Mouse (Mus musculus) adrenal gland, adult 8-10 months (tissue): ENCODE measurements around the gene Polr2l. TPM values are rescaled to one million over a fixed set of nuclear protein-coding genes. Genes with fewer than 3 reads are reported as not detected.
A peak's percentile ranks its signal among the peaks of the same experiment; 100 is the strongest.
"Not testable (repeated sequence)": the region's sequence is repeated elsewhere in the genome, so short reads cannot be mapped to it uniquely, and the experiment has no call there.

ENCODE experiments used
- DNase-seq: peaks from one replicate; pipeline ENCODE4 v3.0.0; 2022
- total RNA-seq, 4 experiments: library from RNA; stranded (reverse); gene quantifications; 2 replicates each; pipeline ENCODE4 v1.2.4; 2022

The Polr2l gene
- total RNA-seq, 4 experiments from 2014 or later, result 99.4 to 147 (median 129) TPM

DNA sequence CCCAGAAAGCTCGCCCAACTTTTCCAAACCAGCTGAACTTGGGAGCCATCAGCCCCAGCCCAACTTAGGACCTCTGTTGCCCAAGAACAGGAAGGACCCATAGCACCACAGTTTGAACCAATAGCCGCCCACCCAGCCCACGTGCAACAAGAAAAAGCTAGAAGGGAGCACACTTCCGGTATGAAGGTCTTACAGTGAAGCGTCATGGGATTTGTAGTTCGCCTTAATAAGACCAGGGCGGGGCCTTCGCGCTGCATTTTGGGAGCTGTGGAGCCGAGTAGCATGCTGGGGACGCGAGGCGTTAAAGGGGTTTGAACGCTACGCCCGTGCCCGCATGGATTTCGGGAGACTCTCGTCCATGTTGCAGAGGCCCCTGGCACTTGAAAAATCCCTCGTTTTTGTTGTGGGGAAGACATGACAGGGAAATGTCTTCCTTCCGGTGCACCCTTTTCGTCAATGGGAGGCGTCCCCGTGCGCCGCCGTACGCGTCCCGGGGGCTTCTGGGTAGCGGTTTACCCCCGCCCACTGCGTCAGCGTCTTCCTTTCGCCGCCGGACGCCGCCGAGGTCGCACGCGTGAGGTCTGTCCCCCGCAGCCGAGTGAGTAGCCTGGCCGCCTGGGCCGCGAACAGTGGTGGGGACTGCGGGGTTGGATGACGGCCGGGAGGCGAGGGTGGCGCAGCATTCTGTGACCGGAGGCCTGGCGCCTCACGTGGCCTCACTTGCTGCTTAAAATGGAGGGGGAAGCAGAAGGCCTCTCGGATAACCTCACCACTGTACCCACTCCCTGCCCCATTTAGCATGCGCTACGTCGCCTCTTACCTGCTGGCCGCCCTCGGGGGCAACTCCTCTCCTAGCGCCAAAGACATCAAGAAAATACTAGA lies 27.6 kb downstream of the Polr2l start, which contains the start of gene Rplp2:
TSS of gene Rplp2 (plus strand) at position 261 of the 882 bp plus-strand sequence.
- peak; percentile 93 for DNase-seq

DNA sequence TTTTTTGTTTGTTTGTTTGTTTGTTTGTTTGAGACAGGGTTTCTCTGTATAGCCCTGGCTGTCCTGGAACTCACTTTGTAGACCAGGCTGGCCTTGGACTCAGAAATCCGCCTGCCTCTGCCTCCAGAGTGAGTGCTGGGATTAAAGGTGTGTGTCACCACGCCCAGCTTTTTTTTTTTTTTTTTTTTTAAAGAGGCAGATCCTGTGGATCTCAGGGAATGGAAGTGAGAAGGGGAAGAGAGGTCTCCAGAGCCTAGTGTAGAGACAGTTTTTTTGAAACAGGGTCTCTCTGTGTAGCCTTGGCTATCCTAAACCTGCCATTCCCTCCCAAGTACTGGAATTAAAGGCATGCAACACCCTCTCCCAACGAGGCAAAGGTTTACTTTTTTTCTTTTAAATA lies 28.6 kb downstream of the Polr2l start:
- DNase-seq, result not testable (repeated sequence)

DNA sequence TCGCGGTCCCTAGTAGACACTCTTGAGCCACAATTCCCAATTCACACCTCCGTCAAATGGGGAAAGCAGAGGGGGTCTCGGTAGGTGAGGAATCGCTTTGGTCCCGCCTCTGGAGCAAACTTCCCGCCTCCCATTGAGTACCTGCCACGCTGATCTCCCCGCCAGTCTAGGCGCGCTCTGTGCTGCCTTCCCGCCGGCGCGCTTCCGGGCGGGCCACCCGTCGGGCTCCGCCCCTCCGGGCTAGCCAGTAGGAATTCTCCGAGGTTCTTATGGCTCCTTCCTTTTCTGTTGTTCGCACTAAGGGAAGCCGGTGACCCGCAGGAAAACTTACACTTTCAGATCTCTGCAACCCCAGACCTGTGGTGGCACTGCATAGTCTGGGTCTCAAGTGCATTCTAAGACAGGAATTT lies 31.1 kb downstream of the Polr2l start, which contains the start of gene Pidd1:
TSS of gene Pidd1 (minus strand) at position 198 of the 410 bp plus-strand sequence.
- peak; percentile 55 for DNase-seq

DNA sequence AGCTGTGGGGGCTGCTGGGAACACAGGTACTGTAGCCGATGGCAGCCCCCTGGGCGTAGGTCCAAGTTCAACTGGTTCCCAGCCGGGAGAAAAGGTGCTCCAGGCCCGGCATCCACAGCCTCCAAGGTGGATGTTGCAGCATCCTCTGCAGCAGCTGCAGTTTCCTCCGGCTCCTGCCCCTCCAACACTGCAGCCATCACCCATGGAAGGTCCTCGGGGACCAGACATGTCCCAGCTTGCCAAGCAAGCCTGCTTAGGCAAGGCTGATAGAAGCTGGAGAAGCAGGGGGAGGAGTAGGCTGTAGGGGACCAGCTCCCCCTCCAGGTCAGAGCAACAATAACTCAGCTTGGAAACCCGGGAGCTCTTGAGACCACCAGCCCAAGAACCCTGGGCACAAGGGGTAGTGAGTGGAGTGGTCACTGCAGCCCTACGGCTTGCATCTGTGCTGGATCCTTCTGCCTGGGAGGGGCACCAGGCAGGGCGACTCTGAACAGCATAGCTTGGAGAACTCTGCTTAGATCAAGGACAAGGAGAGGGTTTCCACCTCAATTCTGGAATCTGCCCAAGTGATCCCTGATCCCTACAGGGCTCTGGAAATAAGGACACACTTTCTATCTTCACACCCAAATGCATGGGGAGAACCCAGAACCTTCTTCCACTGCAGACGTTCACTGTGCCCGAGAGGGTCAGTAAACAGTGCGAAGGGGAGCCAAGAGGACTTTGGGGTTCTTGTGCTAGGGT lies 31.7 kb downstream of the Polr2l start:
- DNase-seq, result no peak

DNA sequence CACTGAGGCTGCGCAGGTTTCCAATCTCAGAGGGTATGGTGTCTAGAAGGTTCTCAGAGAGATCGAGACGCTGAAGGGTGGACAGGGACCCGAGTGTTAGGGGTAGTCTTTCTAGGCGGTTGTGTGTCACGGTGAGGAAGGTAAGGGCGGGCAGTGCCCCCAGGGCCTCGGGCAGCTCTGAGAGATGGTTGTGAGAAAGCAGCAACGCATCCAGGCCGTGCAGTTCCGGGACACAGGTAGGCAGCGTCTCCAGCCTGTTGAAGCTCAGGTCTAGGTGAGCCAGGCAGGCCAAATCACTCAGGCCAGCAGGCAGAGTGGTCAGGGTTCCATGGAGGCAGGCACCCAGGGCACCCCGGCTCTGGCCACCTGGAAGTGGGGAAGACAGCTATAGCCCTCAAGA lies 32.7 kb downstream of the Polr2l start:
- no peak for DNase-seq

DNA sequence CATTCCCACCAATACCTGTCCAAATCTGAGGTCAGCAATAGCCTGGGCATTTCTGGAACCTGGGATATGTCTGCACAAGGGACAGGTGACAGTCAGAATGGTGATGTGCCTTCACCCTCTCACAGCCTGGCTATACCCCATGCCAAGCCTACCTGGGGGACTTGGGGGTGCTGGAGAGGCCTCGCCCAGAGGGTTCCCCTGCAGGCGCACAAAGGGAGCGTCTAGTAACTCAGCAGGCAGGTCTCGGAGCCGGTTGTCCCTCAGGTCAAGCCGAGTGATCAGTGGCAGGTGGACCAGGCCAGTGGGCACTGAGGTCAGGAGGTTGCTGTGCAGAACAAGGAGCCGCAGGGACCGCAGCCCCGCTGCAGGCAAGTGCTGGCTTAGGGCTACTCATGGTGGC lies 33.5 kb downstream of the Polr2l start:
- DNase-seq, result no peak

DNA sequence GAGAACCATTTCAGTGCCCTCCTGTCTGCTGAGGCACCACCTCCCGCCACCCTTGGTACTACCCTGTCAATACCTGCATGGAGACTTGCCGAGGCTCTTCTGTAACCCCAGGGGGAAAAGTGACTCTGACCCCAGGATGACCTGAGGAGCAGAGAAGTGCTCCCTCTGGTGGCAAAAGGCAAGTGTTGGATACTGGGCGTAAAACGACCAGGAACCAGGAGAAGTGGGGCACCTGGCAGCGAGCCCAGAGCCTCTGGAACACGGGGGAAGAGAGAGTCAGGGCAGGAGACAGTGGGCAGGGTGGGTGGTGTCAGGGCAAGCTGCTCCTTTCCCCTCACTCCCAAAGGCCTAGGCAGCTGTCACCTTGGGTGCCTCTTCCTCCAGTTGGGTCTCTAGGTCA lies 34.3 kb downstream of the Polr2l start:
- peak; percentile 47 for DNase-seq

DNA sequence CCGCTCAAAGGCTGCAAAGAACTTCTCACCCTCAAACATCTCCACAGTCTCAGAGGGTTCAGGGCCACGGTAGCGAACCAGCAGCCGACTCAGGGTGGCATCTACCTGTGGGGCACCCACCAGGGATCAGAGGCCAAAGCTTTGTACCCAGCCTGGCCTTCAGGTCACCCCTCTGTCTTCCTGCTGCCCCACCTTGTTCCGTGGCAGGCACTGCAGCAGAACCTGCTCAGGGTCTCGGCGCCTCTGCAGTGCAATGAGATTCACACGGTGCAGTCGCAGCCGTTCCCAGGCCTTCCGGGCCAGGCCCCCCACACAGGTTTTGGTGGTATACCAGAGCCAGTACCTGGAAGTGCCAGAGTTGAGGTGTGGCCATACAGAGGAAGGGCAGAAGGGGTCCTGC lies 35.1 kb downstream of the Polr2l start:
- no peak for DNase-seq

DNA sequence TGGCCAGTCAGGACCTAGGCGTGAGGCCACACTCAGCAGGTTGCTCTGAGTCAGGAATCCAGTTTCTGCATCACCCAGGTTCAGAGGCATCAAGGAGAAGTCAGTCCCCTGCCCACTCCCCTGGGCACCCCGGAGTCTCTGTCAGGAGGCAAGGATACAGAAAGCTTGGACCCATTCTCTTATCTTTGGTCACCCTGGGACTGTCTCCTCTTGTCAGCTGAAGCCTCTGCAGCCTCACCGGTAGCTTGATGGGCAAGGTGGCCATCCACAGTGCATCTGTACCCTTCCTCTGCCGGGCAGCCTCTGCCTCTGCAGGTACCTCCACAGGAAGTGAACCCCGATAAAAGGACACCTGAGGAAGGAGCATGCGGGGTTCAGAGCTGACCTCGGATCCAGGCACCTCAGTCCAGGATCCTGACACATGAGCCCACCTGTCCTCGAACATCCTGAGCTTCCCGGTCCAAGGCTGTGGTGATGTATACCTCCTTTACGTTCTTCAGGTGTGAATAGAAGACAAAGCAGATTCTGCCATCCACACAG lies 35.7 kb downstream of the Polr2l start:
- DNase-seq, result no peak

DNA sequence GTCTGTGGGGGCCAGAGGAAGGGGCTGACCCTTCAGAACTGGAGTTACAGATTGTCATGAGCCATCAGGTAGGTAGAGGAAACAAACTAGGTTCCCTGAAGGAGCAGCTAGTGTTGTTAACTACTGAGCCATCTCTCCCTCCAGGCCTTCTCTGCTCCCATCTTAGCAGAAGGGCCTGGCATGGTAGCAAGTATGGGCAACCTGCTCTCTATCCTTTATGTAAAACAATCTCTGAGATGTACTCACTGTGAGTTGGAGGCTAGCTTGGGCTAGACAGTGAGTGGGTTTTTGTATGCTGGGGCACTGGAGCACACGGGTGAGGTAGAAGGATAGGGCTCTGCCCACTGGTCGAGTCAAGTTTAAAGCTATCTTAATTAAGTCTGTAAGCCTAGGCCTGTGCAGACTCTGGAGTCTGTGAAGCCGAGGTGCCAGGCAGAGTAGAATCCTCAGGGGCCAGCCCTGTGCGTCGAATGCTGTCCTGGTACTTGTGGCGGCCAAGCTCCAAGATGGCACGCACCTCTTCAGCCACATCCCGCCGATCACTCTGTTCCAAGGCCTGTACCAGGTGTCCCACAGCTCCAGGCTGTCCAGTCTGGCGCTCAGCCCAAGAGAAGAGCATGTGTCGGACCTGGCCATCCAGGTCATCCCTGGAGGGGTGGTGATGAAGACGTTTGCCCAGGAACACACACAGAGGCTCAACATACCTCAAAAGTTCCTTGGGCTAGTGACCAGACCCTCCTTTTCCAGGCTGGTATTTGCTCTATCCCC lies 36.5 kb downstream of the Polr2l start:
- DNase-seq, result no peak

DNA sequence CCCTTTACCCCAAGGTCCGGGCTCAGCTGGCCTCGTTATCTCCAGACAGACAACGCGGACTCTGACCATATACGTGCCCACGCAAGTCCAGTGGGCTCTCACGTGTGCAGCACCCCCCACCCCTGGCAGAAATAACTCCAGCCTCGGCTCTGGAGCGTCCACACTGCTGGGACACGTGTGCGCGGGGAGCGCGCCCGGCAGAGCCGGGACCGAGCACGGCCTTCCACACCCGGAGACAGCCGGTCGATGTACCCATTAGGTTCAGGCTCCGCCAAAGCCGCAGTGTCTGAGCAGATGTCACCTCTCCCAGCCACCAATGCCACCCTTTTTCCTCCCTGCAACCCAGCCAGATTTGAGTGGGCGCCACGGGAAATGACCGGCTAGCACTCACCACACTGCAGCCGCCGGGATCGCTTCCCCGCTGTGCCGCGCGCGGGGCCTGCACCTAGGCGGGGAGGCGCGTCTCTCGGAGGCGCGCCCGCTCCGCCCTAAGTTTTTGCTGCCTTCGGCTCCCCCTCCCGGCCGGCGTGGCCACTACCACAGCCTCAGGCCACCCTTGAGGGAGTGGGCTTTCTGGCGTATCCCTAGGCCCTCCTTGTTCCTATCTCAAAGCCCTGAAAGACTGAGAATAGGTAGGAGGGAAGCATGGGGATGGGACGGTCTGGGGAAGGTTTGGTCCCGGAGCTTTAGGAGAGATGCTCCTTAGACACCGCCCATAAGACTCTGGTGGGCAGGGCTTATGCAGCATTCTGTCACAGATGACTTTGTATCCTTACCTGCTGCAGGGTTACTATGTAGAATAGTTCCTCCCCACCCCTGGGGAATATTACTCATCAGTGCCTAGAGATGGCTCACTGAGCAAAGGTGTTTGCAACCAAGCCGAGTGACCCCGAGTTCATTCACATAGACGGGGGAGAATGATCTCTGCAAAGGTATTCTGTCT lies 37.5 kb downstream of the Polr2l start, which contains the start of gene Slc25a22:
TSS of gene Slc25a22 (minus strand) at position 715 of the 943 bp plus-strand sequence.
- peak; percentile 71 for DNase-seq

DNA sequence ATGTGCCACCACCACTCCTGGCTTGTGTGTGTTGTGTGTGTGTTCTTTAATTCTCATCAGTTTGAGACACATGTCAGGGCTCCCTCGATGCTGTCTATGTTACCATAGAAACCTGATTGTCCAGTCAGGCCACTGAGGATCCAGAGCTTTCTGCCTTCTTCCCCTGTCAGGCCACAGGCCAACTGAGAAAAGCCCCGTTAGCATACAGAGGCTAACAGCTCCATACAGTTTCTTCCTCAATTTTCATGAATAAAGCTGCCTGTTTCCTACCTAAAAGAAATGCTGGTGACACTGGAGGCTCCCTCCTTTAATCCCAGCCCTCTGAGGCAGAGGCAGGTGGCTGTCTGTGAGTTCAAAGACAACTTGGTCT lies 38.4 kb downstream of the Polr2l start:
- DNase-seq, result no peak

DNA sequence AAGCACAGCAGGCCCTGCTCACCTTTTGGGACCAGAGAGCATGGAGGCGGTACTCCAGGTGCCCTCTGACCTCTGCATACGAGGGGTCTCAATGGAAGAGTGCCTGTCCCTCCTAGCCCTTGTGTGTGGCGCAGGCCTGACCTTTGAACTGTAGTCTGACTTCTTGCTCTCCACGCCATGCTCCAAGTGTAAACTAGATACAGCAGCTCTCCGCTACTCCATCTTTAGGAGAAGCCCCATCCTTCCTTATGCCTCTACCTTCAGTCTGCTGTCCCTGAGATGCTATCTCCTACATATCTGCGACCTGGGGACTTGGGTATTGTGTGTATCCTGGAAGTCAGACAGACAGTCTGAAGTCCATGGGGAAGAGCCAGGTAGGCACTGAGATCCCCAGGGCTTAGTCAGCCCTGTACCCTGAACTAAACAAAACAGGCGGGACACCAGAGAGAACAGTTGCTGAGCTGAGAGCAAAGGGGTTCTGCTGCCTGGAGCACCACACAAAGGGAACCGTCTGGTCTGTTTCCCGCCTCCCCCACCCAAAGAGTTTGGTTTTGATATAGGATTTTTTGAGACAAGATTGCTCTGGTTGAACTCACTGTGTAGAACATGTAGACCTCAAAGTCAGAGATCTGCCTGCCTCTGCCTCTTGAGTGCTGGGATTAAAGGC lies 38.9 kb downstream of the Polr2l start:
- DNase-seq, result no peak

DNA sequence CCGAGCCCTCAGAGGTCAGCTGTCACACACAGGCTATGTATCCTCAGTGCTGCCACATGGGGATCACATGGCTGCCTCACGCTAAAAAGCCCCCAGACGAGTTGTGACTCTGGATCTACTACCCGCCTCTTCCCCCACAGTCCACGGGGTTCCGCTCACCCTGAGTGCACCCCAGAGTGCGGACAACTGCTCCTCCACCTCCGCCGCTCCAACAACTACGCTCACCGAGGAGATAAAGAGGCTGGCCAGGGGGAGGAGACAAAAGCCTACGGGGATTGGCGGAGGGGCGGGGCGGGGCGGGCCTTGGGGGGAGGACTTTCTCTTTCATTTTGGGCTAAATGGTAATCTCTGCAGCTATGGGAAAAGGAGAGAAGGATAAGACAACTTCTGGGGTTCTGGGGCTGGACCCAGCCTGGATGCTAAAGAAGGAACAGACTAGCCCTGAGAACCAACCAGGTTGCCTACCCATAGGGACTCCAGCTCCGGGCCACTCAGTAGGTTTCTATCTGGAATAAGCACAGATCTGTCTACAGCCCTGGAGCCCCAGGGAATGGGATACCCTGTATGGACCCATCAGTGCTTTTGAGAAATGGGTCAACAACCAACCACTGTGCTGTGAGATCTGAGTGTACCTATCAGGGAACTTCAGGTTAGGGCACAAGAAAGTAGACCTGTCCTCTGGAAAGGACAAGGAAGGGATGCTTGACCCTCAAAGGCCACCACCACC lies 39.6 kb downstream of the Polr2l start:
- no peak for DNase-seq

DNA sequence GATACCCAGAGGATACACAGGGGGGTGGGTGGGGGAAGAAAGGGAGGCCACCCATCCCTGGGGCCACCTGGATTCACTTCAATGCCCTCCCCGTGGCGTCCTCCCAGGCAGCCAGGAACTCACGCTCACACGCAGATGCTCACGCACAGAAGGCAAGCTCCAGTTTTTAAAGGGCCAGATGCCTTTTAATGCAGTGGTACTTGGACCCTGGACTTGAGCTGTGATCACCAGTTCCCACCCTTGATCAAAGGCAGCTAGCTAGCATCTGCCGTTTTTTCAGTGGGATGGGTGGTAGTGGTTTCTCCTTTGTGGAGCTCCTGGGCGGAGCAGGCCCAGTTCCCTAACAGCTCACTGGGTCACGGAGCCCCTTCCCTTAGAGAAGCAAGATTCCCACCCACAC lies 40.5 kb downstream of the Polr2l start:
- DNase-seq, result no peak

DNA sequence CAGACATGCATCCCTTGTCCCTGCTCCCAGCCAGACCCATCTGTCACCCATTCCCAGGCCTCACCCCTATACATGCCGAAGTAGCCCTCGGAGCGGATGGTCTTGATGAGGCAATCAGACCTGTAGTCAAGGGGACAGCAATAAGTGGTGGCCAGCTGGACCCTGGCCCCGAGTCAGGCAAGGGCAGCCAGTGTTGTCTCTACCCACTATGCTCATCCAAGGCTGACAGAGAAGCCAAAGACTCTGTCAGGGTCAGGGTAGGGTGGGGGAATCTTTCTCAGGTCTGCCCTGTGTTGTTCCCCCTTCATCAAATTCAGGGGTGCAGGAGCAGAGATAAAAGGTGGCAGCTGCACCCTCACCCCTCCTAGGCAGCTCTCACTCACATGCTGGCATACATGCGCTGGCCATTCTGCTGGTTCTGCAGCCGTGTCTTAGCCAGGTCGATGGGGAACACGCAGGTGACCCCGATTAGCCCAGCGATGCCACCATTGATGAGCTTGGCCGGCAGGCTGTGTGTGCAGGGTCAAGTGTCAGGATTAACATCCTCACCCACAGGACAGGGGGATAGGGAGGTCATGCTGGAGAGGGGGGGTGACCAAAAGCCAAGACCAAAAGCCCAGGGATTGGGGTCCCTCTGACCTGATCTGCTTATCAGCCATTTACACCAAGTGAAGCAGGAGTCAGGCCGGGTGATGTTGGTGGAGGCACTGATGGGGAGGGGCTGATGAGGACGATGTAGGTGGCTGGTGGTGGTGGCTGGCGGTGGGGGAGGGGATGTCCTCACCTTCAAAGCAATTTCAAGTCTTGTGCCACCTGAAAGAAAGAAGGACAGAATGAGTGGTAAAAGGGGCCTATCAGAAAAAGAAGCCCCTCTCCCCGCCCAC lies 41.2 kb downstream of the Polr2l start:
- DNase-seq, result no peak

DNA sequence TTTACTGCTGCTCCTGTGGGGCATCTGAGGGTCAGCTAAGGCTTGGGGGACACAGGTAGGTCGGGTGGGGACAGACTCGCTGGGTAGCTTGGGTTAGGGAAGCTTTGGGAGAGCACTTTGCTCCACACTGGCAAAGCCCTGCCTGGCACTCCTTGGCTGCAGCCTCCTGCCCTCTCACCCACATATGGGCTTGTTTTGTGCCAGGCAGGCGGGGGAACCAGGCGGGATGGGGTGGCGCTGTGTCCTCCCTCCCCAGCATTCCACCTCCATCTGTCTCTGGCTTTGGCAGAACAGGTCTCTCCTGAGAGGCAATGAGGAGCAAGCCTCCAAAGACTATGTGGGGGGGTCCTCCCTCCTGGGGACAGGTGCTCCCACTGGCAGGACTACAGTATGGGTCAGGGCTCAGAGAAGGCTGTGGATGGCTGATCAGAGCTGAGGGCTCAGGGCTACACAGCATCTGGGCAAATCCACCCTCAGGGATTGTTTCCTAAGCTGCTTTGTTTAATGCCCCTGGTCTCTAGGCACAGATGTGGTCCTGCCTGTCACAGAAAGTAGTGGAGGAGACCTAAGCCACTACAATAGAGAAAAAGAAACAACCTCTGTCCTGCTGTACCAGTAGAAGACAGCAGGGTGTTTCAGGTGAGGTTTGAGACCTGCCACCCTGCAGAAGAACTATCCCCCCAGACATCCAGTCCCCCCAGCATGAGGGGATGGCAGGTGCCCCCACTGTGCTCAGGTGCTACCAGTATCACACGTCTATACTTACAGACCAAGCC lies 42.0 kb downstream of the Polr2l start:
- DNase-seq, result no peak

DNA sequence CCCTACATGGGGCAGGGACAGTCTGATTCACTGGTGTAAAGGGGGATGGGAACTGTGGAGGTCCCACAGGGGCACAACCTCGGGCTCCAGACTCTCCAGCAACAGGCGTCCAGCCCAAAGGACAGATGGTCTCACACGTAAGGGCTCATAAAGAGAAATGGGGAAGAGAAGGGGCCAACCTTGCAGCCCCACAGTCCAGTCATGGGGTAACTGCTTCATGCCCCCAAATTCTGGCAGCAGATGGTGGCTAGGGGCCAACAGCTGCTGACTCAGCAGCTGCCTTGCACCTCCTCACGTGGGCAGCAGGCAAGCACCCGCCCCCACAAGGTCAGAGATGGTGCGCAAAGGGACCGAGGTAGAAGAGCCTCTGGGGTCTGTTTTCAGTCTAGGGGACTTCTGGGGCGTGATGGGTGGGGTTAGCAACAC lies 42.7 kb downstream of the Polr2l start:
- peak; percentile 79 for DNase-seq
